Mouse (Mus musculus) heart, embryonic 16.5 days (tissue): ENCODE results near the gene Armc9. TPM values are rescaled to one million over a fixed set of nuclear protein-coding genes. Genes with fewer than 3 reads are reported as not detected.

ENCODE experiments used
- ATAC-seq: fragments of 200-750 bp; cut with Nextera tagmentation; replicated peaks from 2 replicates; pipeline ENCODE4 v1.8.0; 2017; ENCODE audit warnings: moderate number of reproducible peaks; ENCODE audit not compliant: insufficient read depth, low FRiP score; ENCODE audit errors: extremely low read depth
- H3K27ac ChIP-seq: fragments of 300-500 bp; sonication (generic); 2 replicates; pipeline ENCODE4 v1.5.1; 2014; ENCODE audit warnings: mild to moderate bottlenecking, low read length, control low read depth, moderate library complexity
- H3K27me3 ChIP-seq: fragments of 300-500 bp; sonication (generic); 2 replicates; pipeline ENCODE4 v1.6.1; 2014; ENCODE audit warnings: low read length, mixed read lengths; ENCODE audit not compliant: control insufficient read depth, insufficient read depth
- H3K36me3 ChIP-seq: fragments of 300-500 bp; sonication (generic); 2 replicates; pipeline ENCODE4 v1.6.1; 2014; ENCODE audit not compliant: control insufficient read depth, insufficient read depth
- H3K4me1 ChIP-seq: fragments of 300-500 bp; sonication (generic); 2 replicates; pipeline ENCODE4 v1.6.1; 2014; ENCODE audit warnings: low read length, mixed read lengths; ENCODE audit not compliant: control insufficient read depth, insufficient read depth
- H3K4me2 ChIP-seq: fragments of 300-500 bp; sonication (generic); 2 replicates; pipeline ENCODE4 v1.6.1; 2014; ENCODE audit warnings: low read depth, mild to moderate bottlenecking, control low read depth, low read length
- H3K4me3 ChIP-seq: fragments of 300-500 bp; sonication (generic); 2 replicates; pipeline ENCODE4 v1.5.1; 2014; ENCODE audit warnings: mild to moderate bottlenecking, control low read depth, low read length
- H3K9ac ChIP-seq: fragments of 300-500 bp; sonication (generic); 2 replicates; pipeline ENCODE4 v1.6.1; 2014; ENCODE audit warnings: low read length, control low read depth
- H3K9me3 ChIP-seq: fragments of 300-500 bp; sonication (generic); replicated peaks from 2 replicates; pipeline ENCODE4 v1.6.1; 2016; ENCODE audit warnings: low read length; ENCODE audit not compliant: control insufficient read depth
- WGBS: fragments of 180-500 bp; shearing (Covaris S2); extraction: QIAGEN DNeasy Blood & Tissue Kit; methylation state at CpG from one replicate; pipeline ENCODE4 v1.1.7; 2014; 5-methylcytosine and 5-hydroxymethylcytosine counted together
- polyA plus RNA-seq: library from polyadenylated mRNA; unstranded; fragments of >200 nt; fragmentation: Nextera tagmentation; extraction: Ambion mirVana; gene quantifications from 2 replicates; pipeline ENCODE4 v1.2.1, GENCODE M21; 2015

The Armc9 gene
- polyA plus RNA-seq, 1 experiment from 2014 or later = 12.4 TPM

DNA sequence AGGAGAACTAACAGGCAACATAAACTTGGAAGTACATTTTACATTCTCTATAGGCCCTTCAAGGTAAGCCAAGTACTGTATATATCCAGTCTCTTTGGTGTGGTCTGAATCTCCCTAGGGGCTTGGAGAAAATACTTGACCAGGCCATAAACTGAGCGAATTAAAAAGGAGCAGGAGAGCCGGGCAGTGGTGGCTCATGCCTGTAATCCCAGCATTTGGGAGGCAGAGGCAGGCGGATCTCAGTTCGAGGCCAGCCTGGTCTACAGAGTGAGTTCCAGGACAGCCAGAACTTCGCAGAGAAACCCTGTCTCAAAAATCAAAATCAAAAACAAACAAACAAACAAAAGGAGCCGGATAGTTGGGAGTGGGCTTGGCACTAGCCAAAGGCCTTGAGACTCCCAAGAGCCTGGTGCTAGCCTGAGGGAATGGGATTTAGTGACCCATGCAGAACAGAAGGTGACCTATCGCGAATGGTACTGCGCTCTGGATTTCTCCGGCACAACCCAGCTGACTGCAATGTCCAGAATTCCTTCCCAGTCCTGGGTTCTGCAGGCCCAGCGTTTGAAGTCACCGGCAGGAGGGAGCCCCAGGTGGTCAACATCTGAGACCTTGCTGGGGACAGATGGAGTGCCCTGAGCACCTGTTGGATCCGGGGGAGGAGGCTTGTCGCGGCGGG, 158.7 kb downstream of the Armc9 start:
- Histone ChIP-seq H3K27me3 (no peaks in the 10 kb centered on the region), H3K9me3 (no peaks in the 10 kb centered on the region), H3K4me3 (no peak overlapping the region), H3K36me3 (no peaks in the 10 kb centered on the region), H3K9ac (no peak overlapping the region), H3K4me2 (peak overlapping the region; percentile 29; the same call in 1 of the 2 replicates), H3K27ac (no peak overlapping the region), H3K4me1 (no peaks in the 10 kb centered on the region)
- no peak for ATAC-seq
- 49% methylated on average over 16 of the region's 16 CpGs for WGBS

GRCm38 (mm10) chr1:86313772-86314125, 159.2 kb downstream of the Armc9 start:
- 21% methylated on average over 15 of the region's 15 CpGs for WGBS
- H3K4me2 ChIP-seq = peak overlapping the region; percentile 29; the same call in 1 of the 2 replicates

DNA sequence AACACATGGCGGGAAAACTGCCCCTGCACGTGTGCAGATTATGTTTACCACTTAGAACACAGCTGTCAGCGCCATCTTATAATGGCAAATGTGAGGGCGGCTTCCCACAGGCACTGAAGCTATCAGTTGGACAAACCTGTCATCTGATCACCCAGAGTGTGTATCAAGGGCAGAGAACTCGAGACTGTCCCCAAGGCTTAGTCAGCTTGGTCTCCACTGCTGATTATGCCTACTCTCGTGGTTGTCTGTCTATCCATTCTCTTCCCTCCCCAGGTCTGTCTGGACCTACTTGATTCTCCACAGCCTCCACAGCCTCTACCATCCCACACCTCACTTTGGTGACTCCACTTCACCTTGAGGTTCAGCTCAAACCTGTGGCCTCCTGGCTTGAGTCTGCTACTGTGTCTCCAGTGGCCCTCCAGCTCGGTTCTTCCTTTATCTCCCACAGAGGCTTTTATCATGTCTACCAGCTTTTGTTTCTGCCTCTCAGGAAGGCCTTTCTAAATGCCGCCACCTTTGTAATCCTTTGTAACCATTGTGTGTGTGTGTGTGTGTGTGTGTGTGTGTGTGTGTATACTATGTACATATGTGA, 166.3 kb downstream of the Armc9 start:
- no peak overlapping the region for H3K9ac ChIP-seq
- WGBS = 82% methylated on average over 6 of the region's 8 CpGs

More at GRCm38 (mm10) chr1:86313772-86314125, 159.2 kb downstream of the Armc9 start:
- H3K9ac ChIP-seq = no peak overlapping the region
- H3K4me3 ChIP-seq = no peak overlapping the region
- no peaks in the 10 kb centered on the region for H3K36me3 ChIP-seq
- ATAC-seq = no peak
- H3K27me3 ChIP-seq = no peaks in the 10 kb centered on the region
- H3K9me3 ChIP-seq = no peaks in the 10 kb centered on the region
- no peaks in the 10 kb centered on the region for H3K4me1 ChIP-seq
- H3K27ac ChIP-seq = no peak overlapping the region

More for the DNA sequence above, 166.3 kb downstream of the Armc9 start:
- Histone ChIP-seq H3K4me3 (no peak overlapping the region), H3K9me3 (no peaks in the 10 kb centered on the region), H3K27me3 (no peaks in the 10 kb centered on the region), H3K4me1 (no peaks in the 10 kb centered on the region), H3K4me2 (no peak overlapping the region), H3K36me3 (no peaks in the 10 kb centered on the region), H3K27ac (no peak overlapping the region)
- no peak for ATAC-seq

Other genes starting within 250 kb of the Armc9 start
- gene 4933407L21Rik, start 226.3 kb upstream of the Armc9 start, polyA plus RNA-seq = 0.09 and 0.21 TPM in 2 replicates
- gene Gpr55, start 193.8 kb upstream of the Armc9 start, polyA plus RNA-seq = 0.09 and 0.18 TPM in 2 replicates
- gene Spata3, start 138.0 kb upstream of the Armc9 start, polyA plus RNA-seq = not detected in 2 replicates
- 0.21 and 0.24 TPM in 2 replicates for gene 2810459M11Rik, start 108.9 kb upstream of the Armc9 start, polyA plus RNA-seq
- gene Psmd1, start 90.4 kb upstream of the Armc9 start, polyA plus RNA-seq = 131 and 142 TPM in 2 replicates
- gene Htr2b, start 42.8 kb upstream of the Armc9 start, polyA plus RNA-seq = 0.26 and 0.37 TPM in 2 replicates
- gene Gm21972, start 21.1 kb upstream of the Armc9 start, polyA plus RNA-seq = not detected in 2 replicates
- gene B3gnt7, start 148.1 kb downstream of the Armc9 start, polyA plus RNA-seq = 1.6 and 2.1 TPM in 2 replicates
- gene Ncl, start 204.6 kb downstream of the Armc9 start, polyA plus RNA-seq = 230 and 276 TPM in 2 replicates